Mouse (Mus musculus) liver, adult 2 months (tissue): ENCODE data around the gene Xndc1.

ENCODE experiments used
- CTCF ChIP-seq: fragments of 200-500 bp; IDR thresholded peaks from 2 replicates; pipeline ENCODE4 v1.5.1; 2011; ENCODE audit warnings: low read depth, low read length, control low read depth
- POLR2A ChIP-seq: fragments of 200-500 bp; IDR thresholded peaks from 2 replicates; pipeline ENCODE4 v1.6.1; 2011; ENCODE audit warnings: low read length, control low read depth; ENCODE audit not compliant: insufficient read depth; ENCODE audit errors: extremely low read depth

- TF ChIP-seq POLR2A (no peak), CTCF (no peak)
Observed at GRCm38 (mm10) chr7:102108206-102108605, 42.9 kb downstream of the Xndc1 start.
